Mouse (Mus musculus) brain, embryonic 18.5 days (tissue): Measurements from ENCODE around the gene Ins1.

Experiments
- DNase-seq: peaks from one replicate; pipeline ENCODE4 v3.0.0-alpha.2; 2012; ENCODE audit warnings: low read depth, low spot score

Gene Ins1

GRCm38 (mm10) chr19:52263997-52264396 is at the start of gene Ins1:
Gene Ins1 (plus strand): TSS chr19:52264297.
- no peak for DNase-seq
